Mouse (Mus musculus) midbrain, embryonic 15.5 days (tissue): ENCODE measurements around the gene Gm44790. TPM values are rescaled to one million over a fixed set of nuclear protein-coding genes. Genes with fewer than 3 reads are reported as not detected.
"Not testable (repeated sequence)": the region's sequence is repeated elsewhere in the genome, so short reads cannot be mapped to it uniquely, and the experiment has no call there.

Source experiments
- ATAC-seq: fragments of 200-750 bp; cut with Nextera tagmentation; replicated peaks from 2 replicates; pipeline ENCODE4 v1.8.0; 2017; ENCODE audit warnings: moderate TSS enrichment
- H3K27ac ChIP-seq: fragments of 300-500 bp; sonication (generic); 2 replicates; pipeline ENCODE4 v1.5.1; 2015; ENCODE audit warnings: mild to moderate bottlenecking, inconsistent platforms
- H3K27me3 ChIP-seq: fragments of 300-500 bp; sonication (generic); replicated peaks from 2 replicates; pipeline ENCODE4 v1.6.1; 2015; ENCODE audit warnings: inconsistent platforms
- H3K36me3 ChIP-seq: fragments of 300-500 bp; sonication (generic); replicated peaks from 2 replicates; pipeline ENCODE4 v1.6.1; 2015; ENCODE audit warnings: inconsistent platforms
- H3K4me1 ChIP-seq: fragments of 300-500 bp; sonication (generic); 2 replicates; pipeline ENCODE4 v1.6.1; 2015; ENCODE audit warnings: inconsistent platforms
- H3K4me2 ChIP-seq: fragments of 300-500 bp; sonication (generic); 2 replicates; pipeline ENCODE4 v1.6.1; 2015; ENCODE audit warnings: inconsistent platforms, mild to moderate bottlenecking, moderate library complexity
- H3K4me3 ChIP-seq: fragments of 300-500 bp; sonication (generic); 2 replicates; pipeline ENCODE4 v1.5.1; 2015; ENCODE audit warnings: mild to moderate bottlenecking, inconsistent platforms
- H3K9ac ChIP-seq: fragments of 300-500 bp; sonication (generic); 2 replicates; pipeline ENCODE4 v1.6.1; 2015; ENCODE audit warnings: mild to moderate bottlenecking, inconsistent platforms
- H3K9me3 ChIP-seq: fragments of 300-500 bp; sonication (generic); 2 replicates; pipeline ENCODE4 v1.6.1; 2016; ENCODE audit warnings: inconsistent platforms
- WGBS: fragments of 180-500 bp; shearing (Covaris S2); methylation state at CpG from one replicate; pipeline ENCODE4 v1.1.7; 2015; ENCODE audit warnings: mixed read lengths; 5-methylcytosine and 5-hydroxymethylcytosine counted together
- polyA plus RNA-seq: library from polyadenylated mRNA; unstranded; fragments of >200 nt; fragmentation: Nextera tagmentation; extraction: Ambion mirVana; gene quantifications from 2 replicates; pipeline ENCODE4 v1.2.1, GENCODE M21; 2015

Gm44790 gene
- polyA plus RNA-seq, 1 experiment from 2014 or later = not detected

DNA sequence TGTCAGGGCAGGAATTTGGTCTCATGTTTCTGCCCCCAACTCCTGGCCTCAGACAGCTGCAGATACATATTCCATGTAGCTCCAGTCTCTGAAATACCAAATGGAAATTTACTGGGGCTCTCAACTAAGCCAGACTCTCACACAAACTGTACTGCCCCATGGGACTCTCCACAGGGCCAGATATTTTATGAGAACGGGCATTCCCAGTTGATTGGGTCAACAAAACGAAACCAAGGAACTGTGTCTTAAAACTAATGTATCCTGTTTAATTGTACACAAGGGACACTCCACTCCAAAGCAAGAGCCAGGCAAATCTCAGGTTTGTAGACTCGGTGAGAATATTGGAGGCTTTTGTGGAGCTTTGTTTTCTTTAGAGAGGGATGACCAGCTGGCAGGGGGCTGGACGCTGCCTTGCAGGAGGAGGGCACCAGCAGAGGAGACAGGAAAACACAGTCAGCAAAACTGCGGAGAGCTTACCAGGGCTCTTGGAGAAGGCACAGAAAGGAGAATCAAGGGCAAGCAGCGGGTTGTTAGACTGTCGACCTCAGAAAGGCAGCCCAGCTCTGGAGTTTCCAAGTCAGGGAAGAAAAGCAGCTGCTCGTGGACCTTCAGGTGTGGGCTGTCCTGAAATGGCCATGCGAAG is 53.9 kb downstream of the Gm44790 start:
- Histone ChIP-seq H3K9me3 (no peaks in the 10 kb centered on the region), H3K4me3 (no peak overlapping the region), H3K36me3 (no peaks in the 10 kb centered on the region), H3K4me2 (no peak overlapping the region), H3K9ac (no peak overlapping the region), H3K4me1 (peaks cover 6% of the 10 kb centered on the region; the same call in 1 of the 2 replicates), H3K27ac (peak overlapping the region; percentile 14), H3K27me3 (no peaks in the 10 kb centered on the region)
- ATAC-seq = no peak
- 38% methylated on average over 9 of the region's 9 CpGs for WGBS

GRCm38 (mm10) chr6:86481871-86482270 is 55.4 kb downstream of the Gm44790 start:
- Histone ChIP-seq H3K9me3 (no peaks in the 10 kb centered on the region), H3K27me3 (no peaks in the 10 kb centered on the region), H3K4me1 (peaks cover 7% of the 10 kb centered on the region), H3K27ac (no peak overlapping the region), H3K4me2 (no peak overlapping the region), H3K9ac (no peak overlapping the region), H3K4me3 (no peak overlapping the region), H3K36me3 (no peaks in the 10 kb centered on the region)
- WGBS = 90% methylated on average over 5 of the region's 5 CpGs
- ATAC-seq = no peak

DNA sequence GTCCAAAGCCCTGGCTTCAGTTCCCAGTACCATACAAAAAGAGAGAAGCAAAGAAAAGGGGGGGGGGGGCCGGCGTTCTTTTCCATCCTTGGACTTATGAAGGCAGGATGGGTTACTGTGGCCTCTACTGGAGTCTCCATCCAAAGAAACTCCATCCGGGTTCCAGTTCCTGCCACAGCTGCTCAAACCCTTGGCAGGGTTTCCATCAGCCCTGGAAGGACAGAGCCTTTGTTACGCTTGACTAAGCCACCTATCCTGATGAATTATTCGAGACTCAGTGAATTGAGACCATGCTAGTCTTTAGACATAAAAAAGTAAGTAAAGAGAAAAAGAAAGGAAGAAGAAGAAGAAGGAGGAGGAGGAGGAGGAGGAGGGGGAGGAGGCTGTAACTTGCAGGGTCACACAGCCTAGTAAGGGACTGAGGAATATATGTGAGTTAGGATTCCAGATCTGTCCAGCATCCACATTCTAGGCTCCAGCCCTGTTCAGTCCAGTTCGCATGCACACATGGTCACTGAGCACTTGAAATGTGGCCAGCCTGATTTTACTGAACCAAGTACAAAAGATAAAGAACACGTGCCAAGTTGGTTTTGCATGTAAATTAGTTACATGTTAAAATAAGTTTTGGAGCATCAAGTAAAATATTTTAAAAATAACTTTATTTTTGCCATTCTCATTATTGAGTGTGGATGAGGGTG is 59.6 kb downstream of the Gm44790 start:
- Histone ChIP-seq H3K9me3 (no peaks in the 10 kb centered on the region), H3K9ac (no peak overlapping the region), H3K27me3 (no peaks in the 10 kb centered on the region), H3K4me1 (peaks cover 16% of the 10 kb centered on the region), H3K36me3 (no peaks in the 10 kb centered on the region), H3K27ac (no peak overlapping the region), H3K4me2 (no peak overlapping the region), H3K4me3 (no peak overlapping the region)
- ATAC-seq = no peak
- WGBS = 59% methylated on average over 7 of the region's 7 CpGs

DNA sequence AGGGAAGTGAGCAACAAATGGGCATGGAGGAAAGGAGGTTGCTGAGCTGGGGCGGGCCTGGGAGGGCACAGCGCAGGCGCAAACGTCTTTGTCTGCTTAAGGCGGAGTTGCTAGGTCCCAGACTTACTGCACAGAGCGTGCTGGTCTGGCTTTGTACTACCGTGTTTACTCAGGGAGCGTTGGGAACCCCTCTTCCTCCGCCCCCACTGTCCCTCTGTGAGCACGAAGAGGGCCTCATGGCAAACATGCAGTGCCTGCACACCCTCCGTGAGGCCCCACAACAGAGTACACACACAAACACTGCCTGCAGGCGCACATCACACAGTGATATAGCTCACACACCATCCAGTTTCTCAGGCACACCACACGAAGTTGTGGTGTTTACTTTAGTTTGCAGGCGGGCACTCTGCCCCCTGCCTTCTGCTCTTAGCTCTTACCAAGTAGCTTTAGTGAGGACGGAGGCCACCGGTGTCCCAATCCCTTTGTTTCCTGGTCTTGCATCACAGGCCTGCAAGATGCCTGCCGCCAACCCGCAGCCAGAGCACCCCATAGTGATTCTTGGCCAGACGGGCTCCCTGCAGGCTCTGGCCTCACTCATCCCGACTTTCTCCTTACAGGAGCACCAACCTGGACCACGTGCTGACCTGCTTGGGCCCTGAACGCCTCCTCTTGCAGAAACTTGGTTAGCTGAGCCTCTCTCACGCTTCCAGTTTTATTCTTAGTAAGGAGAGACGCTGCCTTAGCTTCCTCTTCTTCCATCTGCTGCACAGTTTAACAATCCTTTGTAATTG is 61.1 kb downstream of the Gm44790 start:
- H3K9ac ChIP-seq = peak overlapping the region; percentile 37
- peak overlapping the region; percentile 46 for H3K4me2 ChIP-seq
- H3K36me3 ChIP-seq = no peaks in the 10 kb centered on the region
- no peaks in the 10 kb centered on the region for H3K27me3 ChIP-seq
- no peak overlapping the region for H3K4me3 ChIP-seq
- H3K4me1 ChIP-seq = peaks cover 16% of the 10 kb centered on the region
- no peaks in the 10 kb centered on the region for H3K9me3 ChIP-seq
- peak; percentile 97 for ATAC-seq
- 2% methylated on average over 24 of the region's 24 CpGs for whole genome bisulfite sequencing
- H3K27ac ChIP-seq = peak overlapping the region; percentile 93

DNA sequence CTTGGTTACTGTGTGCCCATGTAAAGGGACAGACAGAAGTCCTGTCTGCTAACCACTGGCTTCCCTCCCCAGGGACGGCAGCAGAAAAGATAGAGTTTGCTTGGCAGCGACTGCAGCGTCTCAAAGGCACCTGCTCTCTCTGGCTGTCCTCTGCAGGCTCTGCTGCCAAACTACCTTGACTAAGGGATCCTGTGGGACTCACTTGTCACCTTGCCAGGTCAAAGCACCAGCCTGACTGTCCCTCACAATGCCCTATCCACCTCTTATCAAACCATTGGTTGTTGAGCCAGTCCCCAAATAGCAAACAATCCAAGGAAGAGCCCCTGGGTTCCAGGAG is 61.7 kb downstream of the Gm44790 start:
- H3K9ac ChIP-seq = 0 out of 2 replicates have a peak overlapping the region, but pooled peaks have one; percentile 37
- H3K4me1 ChIP-seq = peaks cover 16% of the 10 kb centered on the region
- H3K27ac ChIP-seq = peak overlapping the region; percentile 93
- H3K36me3 ChIP-seq = no peaks in the 10 kb centered on the region
- no peak overlapping the region for H3K4me3 ChIP-seq
- 19% methylated on average over 3 of the region's 3 CpGs for WGBS
- no peaks in the 10 kb centered on the region for H3K9me3 ChIP-seq
- 0 out of 2 replicates have a peak, but pooled peaks have one; percentile 4 for ATAC-seq
- peak overlapping the region; percentile 46 for H3K4me2 ChIP-seq
- no peaks in the 10 kb centered on the region for H3K27me3 ChIP-seq

GRCm38 (mm10) chr6:86489945-86490344 is 63.5 kb downstream of the Gm44790 start:
- 95% methylated on average over 2 of the region's 2 CpGs for WGBS
- ATAC-seq = no peak
- no peak overlapping the region for H3K9ac ChIP-seq

GRCm38 (mm10) chr6:86490413-86490812 is 64.0 kb downstream of the Gm44790 start:
- ATAC-seq, H3K4me3 ChIP-seq, H3K4me2 ChIP-seq, H3K9ac ChIP-seq, H3K27me3 ChIP-seq, H3K9me3 ChIP-seq, H3K36me3 ChIP-seq, H3K27ac ChIP-seq: not testable (repeated sequence)
- 93% methylated on average over 8 of the region's 8 CpGs for WGBS
- peaks cover 16% of the 10 kb centered on the region for H3K4me1 ChIP-seq

More at GRCm38 (mm10) chr6:86489945-86490344, 63.5 kb downstream of the Gm44790 start:
- no peaks in the 10 kb centered on the region for H3K9me3 ChIP-seq
- H3K4me1 ChIP-seq = peaks cover 16% of the 10 kb centered on the region
- no peak overlapping the region for H3K4me3 ChIP-seq
- no peak overlapping the region for H3K4me2 ChIP-seq
- H3K27me3 ChIP-seq = no peaks in the 10 kb centered on the region
- no peak overlapping the region for H3K27ac ChIP-seq
- H3K36me3 ChIP-seq = no peaks in the 10 kb centered on the region

DNA sequence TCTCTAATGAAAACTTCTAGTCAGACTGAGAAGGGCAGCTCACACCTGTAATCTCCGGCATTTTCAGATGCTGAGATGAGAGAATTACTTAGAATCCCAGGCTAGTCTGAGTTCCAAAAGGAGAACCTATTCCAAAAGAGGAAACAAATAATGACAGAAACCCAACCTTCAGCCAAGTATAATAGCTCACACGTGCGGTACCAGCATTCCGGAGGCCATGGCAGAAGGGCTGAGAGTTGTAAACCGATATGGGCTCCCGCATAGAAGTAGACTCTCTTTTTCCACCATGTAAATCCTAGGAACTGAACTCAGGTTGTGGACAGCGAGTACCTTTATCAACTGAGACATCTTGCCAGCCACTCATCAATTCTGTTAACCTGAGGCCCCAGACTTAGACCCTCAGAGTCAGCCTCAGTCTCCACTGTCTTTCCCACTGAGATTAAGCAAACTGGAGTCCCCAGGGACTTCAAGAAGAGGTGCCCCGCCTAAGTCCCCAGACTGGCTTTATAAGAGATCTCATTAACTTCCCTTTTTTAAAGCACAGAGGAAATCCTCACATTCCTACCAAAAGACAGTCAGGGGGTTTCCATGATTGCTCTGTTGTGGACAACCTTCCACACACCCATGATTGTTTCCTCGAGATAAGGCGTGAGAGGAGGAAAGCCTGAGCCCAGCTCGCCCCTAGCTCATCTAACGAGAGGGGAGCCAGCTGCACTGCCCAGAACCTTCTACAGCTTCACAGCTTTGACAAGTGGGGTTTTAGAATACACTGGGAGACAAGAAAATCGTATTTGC is 67.2 kb downstream of the Gm44790 start:
- Histone ChIP-seq H3K4me1 (no peaks in the 10 kb centered on the region), H3K4me3 (no peak overlapping the region), H3K4me2 (no peak overlapping the region), H3K36me3 (no peaks in the 10 kb centered on the region), H3K9ac (no peak overlapping the region), H3K27ac (no peak overlapping the region), H3K9me3 (no peaks in the 10 kb centered on the region), H3K27me3 (no peaks in the 10 kb centered on the region)
- no peak for ATAC-seq
- 77% methylated on average over 13 of the region's 13 CpGs for WGBS

GRCm38 (mm10) chr6:86494767-86495166 is 68.3 kb downstream of the Gm44790 start:
- no peak overlapping the region for H3K4me3 ChIP-seq
- no peaks in the 10 kb centered on the region for H3K36me3 ChIP-seq
- WGBS = 91% methylated on average over 7 of the region's 7 CpGs
- ATAC-seq = no peak
- H3K9ac ChIP-seq = no peak overlapping the region
- no peak overlapping the region for H3K4me2 ChIP-seq
- no peaks in the 10 kb centered on the region for H3K27me3 ChIP-seq
- no peak overlapping the region for H3K27ac ChIP-seq
- H3K4me1 ChIP-seq = no peaks in the 10 kb centered on the region
- no peaks in the 10 kb centered on the region for H3K9me3 ChIP-seq
